Mouse (Mus musculus): Measurements from ENCODE around the gene Psmc4. TPM values are rescaled to one million over a fixed set of nuclear protein-coding genes. Genes with fewer than 3 reads are reported as not detected.

Psmc4 gene
- total RNA-seq (2023) = 105 to 128 TPM (median 110 TPM) in 4 replicates

GRCm38 (mm10) chr7:28049476-28050409 lies at the start of gene Psmc4:
Gene Psmc4 (minus strand): TSS chr7:28050101.

DNA sequence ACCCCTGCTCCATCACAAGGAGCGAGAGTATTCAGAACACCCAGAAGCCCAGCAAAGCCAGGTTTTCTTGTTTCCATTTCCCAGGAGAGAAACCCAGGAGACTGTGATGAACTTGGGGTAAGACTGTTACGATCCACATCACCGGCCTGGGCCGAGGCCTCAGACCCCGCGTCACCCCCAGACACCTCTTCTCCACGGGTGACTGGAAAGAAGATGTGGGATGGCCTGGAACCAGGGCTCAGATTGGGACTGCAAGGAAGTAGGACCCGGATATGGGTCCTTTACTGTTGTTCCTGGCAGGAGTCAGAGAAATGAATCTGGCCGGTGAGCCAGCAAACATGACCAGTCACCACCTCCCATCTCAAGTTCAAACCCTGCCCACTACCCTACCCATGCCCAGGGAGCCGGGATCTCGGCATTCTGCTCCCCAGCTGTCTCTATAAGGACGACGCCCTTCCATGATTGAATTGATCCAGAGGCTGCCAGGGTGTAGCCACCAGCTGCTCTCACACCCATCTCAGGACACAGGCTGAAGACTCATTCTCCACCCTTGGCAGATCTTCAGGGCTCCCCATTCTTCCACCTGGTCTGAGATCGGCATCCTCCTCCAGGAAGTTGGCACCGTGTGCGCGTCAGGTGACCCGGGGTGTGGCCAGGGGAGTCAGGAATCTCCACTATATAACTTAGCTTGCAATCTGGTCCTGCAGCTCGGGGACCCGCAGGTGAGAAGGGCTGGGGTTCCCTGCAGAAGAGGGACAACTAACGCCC lies 20.8 kb upstream of the Psmc4 start, which contains the start of gene Fcgbp:
Gene Fcgbp (plus strand): TSS at position 706 of the 768 bp plus-strand sequence.

GRCm38 (mm10) chr7:28013549-28014444 lies 36.1 kb downstream of the Psmc4 start, which contains the start of gene Zfp850:
Gene Zfp850 (minus strand): TSS chr7:28014115.

Other genes with a start within 250 kb of the Psmc4 start
- 6.9 to 10.4 TPM (median 8.6 TPM) in 4 replicates for gene Zfp626, start 242.9 kb downstream of the Psmc4 start, total RNA-seq (2023)
- gene Zfp59, start 211.5 kb downstream of the Psmc4 start, total RNA-seq (2023) = 4.0 to 5.8 TPM (median 4.9 TPM) in 4 replicates
- gene Zfp607a, start 192.6 kb downstream of the Psmc4 start, total RNA-seq (2023) = 9.4 to 13.2 TPM (median 11.6 TPM) in 4 replicates
- 11.9 to 16.6 TPM (median 13.5 TPM) in 4 replicates for gene Zfp974, start 120.6 kb downstream of the Psmc4 start, total RNA-seq (2023)
- 9.1 to 11.1 TPM (median 10.4 TPM) in 4 replicates for gene Zfp780b, start 70.9 kb downstream of the Psmc4 start, total RNA-seq (2023)
- 7.8 to 10.0 TPM (median 9.0 TPM) in 4 replicates for gene Zfp850, start 36.0 kb downstream of the Psmc4 start, total RNA-seq (2023)
- gene Fcgbp, start 21.1 kb upstream of the Psmc4 start, total RNA-seq (2023) = not detected in 4 replicates
- gene 9530053A07Rik, start 79.4 kb upstream of the Psmc4 start, total RNA-seq (2023) = not detected in 4 replicates
- 213 to 229 TPM (median 221 TPM) in 4 replicates for gene Fbl, start 119.6 kb upstream of the Psmc4 start, total RNA-seq (2023)
- 19.6 to 26.1 TPM (median 20.6 TPM) in 4 replicates for gene Dyrk1b, start 129.4 kb upstream of the Psmc4 start, total RNA-seq (2023)
- 1.1 to 1.8 TPM (median 1.3 TPM) in 4 replicates for gene Eid2, start 217.8 kb upstream of the Psmc4 start, total RNA-seq (2023)
- 2.8 to 3.8 TPM (median 3.1 TPM) in 4 replicates for gene Eid2b, start 227.6 kb upstream of the Psmc4 start, total RNA-seq (2023)
- not detected in 4 replicates for gene Selenov, start 241.1 kb upstream of the Psmc4 start, total RNA-seq (2023)

Data from B cell, adult 62 days (primary cell).